Mouse (Mus musculus): ENCODE measurements around the gene Gm20388. TPM values are rescaled to one million over a fixed set of nuclear protein-coding genes. Genes with fewer than 3 reads are reported as not detected.
"Not testable (repeated sequence)": the region's sequence is repeated elsewhere in the genome, so short reads cannot be mapped to it uniquely, and the experiment has no call there.

Gm20388 gene
- polyA plus RNA-seq, 1 experiment from 2014 or later = not detected

DNA sequence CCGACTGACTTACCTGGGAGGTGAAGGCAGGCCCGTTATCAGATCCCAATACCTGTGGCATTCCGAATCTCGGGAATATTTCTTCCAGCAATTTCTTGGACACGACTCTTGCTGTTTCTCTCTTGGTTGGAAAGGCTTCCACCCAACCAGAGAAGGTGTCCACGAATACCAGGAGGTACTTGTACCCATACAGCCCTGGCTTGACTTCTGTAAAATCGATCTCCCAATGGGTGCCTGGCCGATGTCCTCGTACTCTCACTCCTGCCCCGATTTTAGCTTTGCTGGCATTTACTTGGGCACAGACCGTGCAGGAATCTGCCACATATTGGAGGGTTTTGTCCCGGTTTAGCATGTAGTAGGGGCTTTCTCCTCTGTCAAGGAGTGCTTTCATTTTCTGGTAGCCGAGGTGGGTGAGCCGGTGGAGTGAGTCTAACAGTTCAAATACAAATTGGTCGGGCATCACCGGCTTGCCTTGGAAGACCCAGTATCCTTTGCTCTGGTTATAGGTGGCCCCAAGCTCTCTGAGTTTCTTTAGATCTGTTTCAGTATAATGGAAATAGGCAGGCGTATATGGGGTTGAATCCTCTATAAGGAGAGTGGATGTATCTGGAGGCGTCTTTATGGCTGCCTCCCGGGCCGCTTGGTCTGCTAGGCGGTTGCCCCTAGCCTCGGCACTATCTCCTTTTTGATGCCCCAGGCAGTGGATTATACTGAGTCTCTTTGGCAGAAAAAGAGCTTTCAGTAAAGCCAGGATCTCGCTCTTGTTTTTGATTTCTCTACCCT lies 3518.5 kb downstream of the Gm20388 start:
- H3K36me3 ChIP-seq (ENCODE audit: control insufficient read depth, insufficient read depth, low read length) = no peaks in the 10 kb centered on the region
- no peak for ATAC-seq (ENCODE audit: low FRiP score)
- no peak overlapping the region for H3K27ac ChIP-seq (ENCODE audit: low read depth, low read length)
- no peak overlapping the region for H3K9ac ChIP-seq (ENCODE audit: low read length)
- 93% methylated on average over 23 of the region's 23 CpGs for WGBS
- no peak overlapping the region for H3K4me2 ChIP-seq
- H3K4me3 ChIP-seq (ENCODE audit: low read depth, low read length) = no peak overlapping the region
- H3K9me3 ChIP-seq (ENCODE audit: control insufficient read depth, low read length) = peaks cover 36% of the 10 kb centered on the region
- no peaks in the 10 kb centered on the region for H3K4me1 ChIP-seq (ENCODE audit: control insufficient read depth, insufficient read depth, low read length)
- DNase-seq (ENCODE audit: low spot score, missing footprints) = peak; percentile 66
- H3K27me3 ChIP-seq (ENCODE audit: control insufficient read depth, insufficient read depth, low read length) = no peaks in the 10 kb centered on the region

DNA sequence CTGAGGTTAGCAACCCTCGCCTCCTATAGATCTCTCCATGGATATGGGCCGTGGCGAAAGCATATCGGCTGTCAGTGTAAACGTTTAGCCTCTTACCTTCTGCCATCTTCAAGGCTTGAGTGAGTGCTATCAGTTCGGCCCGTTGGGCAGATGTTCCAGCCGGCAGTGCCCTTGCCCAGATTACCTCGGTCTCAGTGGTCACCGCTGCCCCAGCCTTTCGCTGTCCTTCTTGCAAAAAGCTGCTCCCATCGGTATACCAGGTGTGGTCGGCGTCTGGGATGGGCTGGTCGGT lies 3519.0 kb downstream of the Gm20388 start:
- not testable (repeated sequence) for ATAC-seq (ENCODE audit: low FRiP score); DNase-seq (ENCODE audit: low spot score, missing footprints); H3K36me3 ChIP-seq (ENCODE audit: control insufficient read depth, insufficient read depth, low read length); H3K27me3 ChIP-seq (ENCODE audit: control insufficient read depth, insufficient read depth, low read length); H3K9ac ChIP-seq (ENCODE audit: low read length); H3K4me2 ChIP-seq; H3K4me1 ChIP-seq (ENCODE audit: control insufficient read depth, insufficient read depth, low read length); H3K4me3 ChIP-seq (ENCODE audit: low read depth, low read length); H3K27ac ChIP-seq (ENCODE audit: low read depth, low read length)
- H3K9me3 ChIP-seq (ENCODE audit: control insufficient read depth, low read length) = peaks cover 36% of the 10 kb centered on the region
- 97% methylated on average over 15 of the region's 15 CpGs for WGBS

- H3K4me1 ChIP-seq (ENCODE audit: control insufficient read depth, insufficient read depth, low read length); H3K4me2 ChIP-seq; ATAC-seq (ENCODE audit: low FRiP score); H3K4me3 ChIP-seq (ENCODE audit: low read depth, low read length); H3K27me3 ChIP-seq (ENCODE audit: control insufficient read depth, insufficient read depth, low read length); H3K27ac ChIP-seq (ENCODE audit: low read depth, low read length); H3K9ac ChIP-seq (ENCODE audit: low read length); H3K36me3 ChIP-seq (ENCODE audit: control insufficient read depth, insufficient read depth, low read length); DNase-seq (ENCODE audit: low spot score, missing footprints): not testable (repeated sequence)
- WGBS = 90% methylated on average over 8 of the region's 8 CpGs
- peaks cover 36% of the 10 kb centered on the region for H3K9me3 ChIP-seq (ENCODE audit: control insufficient read depth, low read length)
Observed at GRCm38 (mm10) chr8:123430936-123431335, 3520.3 kb downstream of the Gm20388 start.

DNA sequence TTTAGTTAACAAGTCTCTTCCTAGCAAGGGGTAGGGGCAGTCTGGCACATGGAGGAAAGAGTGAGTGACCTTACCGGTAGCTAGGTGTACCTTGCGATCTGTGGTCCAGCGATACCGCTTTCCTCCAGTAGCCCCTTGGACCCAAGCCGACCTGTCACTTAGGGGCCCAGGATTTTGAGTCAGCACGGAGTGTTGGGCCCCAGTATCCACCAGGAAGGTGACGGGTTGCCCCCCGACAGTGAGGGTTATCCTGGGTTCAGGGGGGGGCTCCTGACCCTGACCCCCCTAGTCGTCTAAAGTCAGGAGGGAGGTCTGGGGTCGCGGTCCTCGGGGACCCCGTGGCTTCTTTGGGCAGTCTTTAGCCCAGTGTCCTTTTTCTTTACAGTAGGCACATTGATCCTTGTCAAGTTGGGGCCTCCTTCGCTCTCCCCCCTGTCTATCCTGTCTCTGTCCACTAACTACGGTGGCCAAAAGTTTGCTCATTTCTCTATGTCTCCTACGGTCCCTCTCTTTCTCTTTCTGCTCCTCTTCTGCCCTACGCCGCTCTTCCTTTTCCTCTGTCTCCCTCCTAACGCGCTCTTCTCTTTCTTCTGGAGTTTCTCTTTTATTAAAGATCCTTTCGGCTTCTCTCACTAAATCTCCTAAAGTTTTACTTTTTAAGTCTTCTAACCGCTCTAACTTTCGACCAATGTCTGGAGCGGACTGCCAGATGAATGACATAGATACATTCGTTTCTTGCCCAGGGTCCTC lies 3521.2 kb downstream of the Gm20388 start:
- no peak for ATAC-seq (ENCODE audit: low FRiP score)
- Histone ChIP-seq H3K27me3 (ENCODE audit: control insufficient read depth, insufficient read depth, low read length) (no peaks in the 10 kb centered on the region), H3K9me3 (ENCODE audit: control insufficient read depth, low read length) (peaks cover 36% of the 10 kb centered on the region), H3K9ac (ENCODE audit: low read length) (no peak overlapping the region), H3K4me3 (ENCODE audit: low read depth, low read length) (no peak overlapping the region), H3K4me1 (ENCODE audit: control insufficient read depth, insufficient read depth, low read length) (no peaks in the 10 kb centered on the region), H3K4me2 (no peak overlapping the region), H3K27ac (ENCODE audit: low read depth, low read length) (no peak overlapping the region), H3K36me3 (ENCODE audit: control insufficient read depth, insufficient read depth, low read length) (no peaks in the 10 kb centered on the region)
- DNase-seq (ENCODE audit: low spot score, missing footprints) = peak; percentile 31
- WGBS = 96% methylated on average over 25 of the region's 25 CpGs

DNA sequence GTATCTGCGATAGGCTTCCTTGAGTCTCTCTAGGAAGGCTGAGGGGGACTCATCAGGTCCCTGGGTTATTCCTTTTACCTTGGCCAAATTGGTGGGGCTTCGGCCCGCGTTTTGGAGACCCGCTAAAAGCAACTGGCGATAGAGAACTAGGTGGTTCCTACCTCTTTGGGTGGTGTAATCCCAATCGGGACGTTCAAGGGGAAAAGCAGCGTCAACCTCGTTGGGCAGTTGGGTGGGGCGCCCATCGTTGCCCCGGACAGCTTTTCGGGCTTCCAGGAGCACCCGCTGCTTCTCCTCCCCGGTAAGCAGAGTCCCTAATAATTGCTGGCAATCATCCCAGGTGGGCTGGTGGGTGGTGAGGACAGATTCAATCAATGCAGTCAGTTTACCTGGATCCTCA lies 3521.7 kb downstream of the Gm20388 start:
- 97% methylated on average over 16 of the region's 16 CpGs for WGBS
- Histone ChIP-seq H3K9me3 (ENCODE audit: control insufficient read depth, low read length) (peaks cover 30% of the 10 kb centered on the region), H3K36me3 (ENCODE audit: control insufficient read depth, insufficient read depth, low read length) (no peaks in the 10 kb centered on the region), H3K4me1 (ENCODE audit: control insufficient read depth, insufficient read depth, low read length) (no peaks in the 10 kb centered on the region), H3K9ac (ENCODE audit: low read length) (no peak overlapping the region), H3K27me3 (ENCODE audit: control insufficient read depth, insufficient read depth, low read length) (no peaks in the 10 kb centered on the region), H3K4me2 (no peak overlapping the region), H3K4me3 (ENCODE audit: low read depth, low read length) (no peak overlapping the region), H3K27ac (ENCODE audit: low read depth, low read length) (no peak overlapping the region)
- DNase-seq (ENCODE audit: low spot score, missing footprints) (peak; percentile 14), ATAC-seq (ENCODE audit: low FRiP score) (no peak)

- peak; percentile 54 for DNase-seq (ENCODE audit: low spot score, missing footprints)
- H3K9me3 ChIP-seq (ENCODE audit: control insufficient read depth, low read length) = peaks cover 22% of the 10 kb centered on the region
- H3K27me3 ChIP-seq (ENCODE audit: control insufficient read depth, insufficient read depth, low read length); H3K9ac ChIP-seq (ENCODE audit: low read length); H3K27ac ChIP-seq (ENCODE audit: low read depth, low read length); ATAC-seq (ENCODE audit: low FRiP score); H3K4me1 ChIP-seq (ENCODE audit: control insufficient read depth, insufficient read depth, low read length); H3K36me3 ChIP-seq (ENCODE audit: control insufficient read depth, insufficient read depth, low read length); H3K4me3 ChIP-seq (ENCODE audit: low read depth, low read length); H3K4me2 ChIP-seq: not testable (repeated sequence)
- 96% methylated on average over 47 of the region's 47 CpGs for WGBS
Observed at GRCm38 (mm10) chr8:123433241-123433974, 3522.8 kb downstream of the Gm20388 start.

DNA sequence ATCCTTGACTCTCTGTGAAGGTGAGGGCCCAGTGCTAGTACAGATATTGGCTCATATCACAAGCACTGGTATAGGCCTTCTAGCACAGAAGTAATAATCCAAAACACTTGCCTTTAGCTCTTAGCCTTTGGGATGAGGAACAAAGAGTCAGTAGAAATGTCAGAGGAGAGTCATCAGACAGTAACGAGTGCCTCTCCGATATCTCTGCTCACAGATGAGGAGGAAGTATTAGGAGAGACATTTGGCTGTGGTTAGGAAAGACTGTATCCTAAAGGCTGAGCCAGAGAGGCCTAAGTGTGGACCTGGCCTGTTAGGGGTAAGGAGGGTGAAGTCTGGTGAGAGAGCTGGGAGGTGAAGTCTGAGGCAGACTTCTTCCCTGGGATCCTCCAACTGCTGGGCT lies 3531.1 kb downstream of the Gm20388 start:
- Histone ChIP-seq H3K27me3 (ENCODE audit: control insufficient read depth, insufficient read depth, low read length) (no peaks in the 10 kb centered on the region), H3K4me2 (no peak overlapping the region), H3K4me1 (ENCODE audit: control insufficient read depth, insufficient read depth, low read length) (peaks cover 3% of the 10 kb centered on the region; the same call in 1 of the 2 replicates), H3K36me3 (ENCODE audit: control insufficient read depth, insufficient read depth, low read length) (no peaks in the 10 kb centered on the region), H3K27ac (ENCODE audit: low read depth, low read length) (no peak overlapping the region), H3K9ac (ENCODE audit: low read length) (no peak overlapping the region), H3K9me3 (ENCODE audit: control insufficient read depth, low read length) (no peaks in the 10 kb centered on the region), H3K4me3 (ENCODE audit: low read depth, low read length) (no peak overlapping the region)
- 90% methylated on average over 2 of the region's 2 CpGs for whole genome bisulfite sequencing
- ATAC-seq (ENCODE audit: low FRiP score) (no peak), DNase-seq (ENCODE audit: low spot score, missing footprints) (no peak)

DNA sequence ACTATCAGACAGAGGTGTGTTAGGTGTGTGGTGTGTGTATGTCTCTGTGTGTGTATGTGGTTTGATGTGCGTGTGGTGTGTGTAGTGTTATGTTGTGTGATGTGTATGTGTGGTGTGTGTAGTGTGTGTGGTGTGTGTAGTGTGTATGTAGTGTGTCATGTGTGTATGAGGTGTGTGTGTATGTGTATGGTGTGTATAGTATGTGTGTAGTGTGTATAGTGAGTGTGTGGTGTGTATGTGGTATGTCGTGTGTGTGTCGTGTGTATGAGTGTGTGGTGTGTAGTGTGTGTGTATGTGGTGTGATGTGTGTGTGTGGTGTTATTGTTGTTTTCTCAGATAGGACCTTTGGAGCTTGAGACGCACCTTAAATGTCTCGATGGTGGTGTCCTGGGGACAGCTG lies 3531.7 kb downstream of the Gm20388 start:
- peaks cover 3% of the 10 kb centered on the region; the same call in 1 of the 2 replicates for H3K4me1 ChIP-seq (ENCODE audit: control insufficient read depth, insufficient read depth, low read length)
- DNase-seq (ENCODE audit: low spot score, missing footprints) (no peak), ATAC-seq (ENCODE audit: low FRiP score) (peak; percentile 43; the same call in 1 of the 2 replicates)
- no peaks in the 10 kb centered on the region for H3K36me3 ChIP-seq (ENCODE audit: control insufficient read depth, insufficient read depth, low read length)
- no peak overlapping the region for H3K27ac ChIP-seq (ENCODE audit: low read depth, low read length)
- H3K4me3 ChIP-seq (ENCODE audit: low read depth, low read length) = no peak overlapping the region
- H3K4me2 ChIP-seq = peak overlapping the region; percentile 59; the same call in 1 of the 2 replicates
- H3K27me3 ChIP-seq (ENCODE audit: control insufficient read depth, insufficient read depth, low read length) = no peaks in the 10 kb centered on the region
- 84% methylated on average over 5 of the region's 5 CpGs for WGBS
- no peak overlapping the region for H3K9ac ChIP-seq (ENCODE audit: low read length)
- H3K9me3 ChIP-seq (ENCODE audit: control insufficient read depth, low read length) = no peaks in the 10 kb centered on the region

Data from midbrain, embryonic 11.5 days (tissue).